Mouse (Mus musculus): ENCODE measurements around the gene Gm21973. TPM values are rescaled to one million over a fixed set of nuclear protein-coding genes. Genes with fewer than 3 reads are reported as not detected.

Gene Gm21973
- polyA plus RNA-seq, 1 experiment: not detected

DNA sequence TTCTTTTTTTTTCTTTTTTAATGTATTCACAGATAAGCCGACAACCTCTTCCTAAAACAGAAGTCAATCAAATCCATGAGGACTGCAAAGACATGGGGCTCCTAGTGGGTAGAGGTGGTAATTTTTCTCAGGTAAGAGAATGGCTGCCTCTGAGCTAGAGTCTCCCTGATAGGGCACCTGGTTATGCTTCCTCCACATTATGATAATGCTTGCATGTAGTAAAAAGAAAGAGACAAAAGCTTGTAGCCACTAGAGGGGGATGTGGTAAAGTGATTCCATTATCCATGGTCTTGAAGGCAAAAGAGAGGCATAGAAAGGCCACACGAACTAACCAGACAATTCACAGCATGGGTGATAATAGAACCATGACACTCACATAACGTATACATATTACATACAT lies 75.2 kb downstream of the Gm21973 start:
- Histone ChIP-seq H3K4me1 (ENCODE audit: control insufficient read depth, insufficient read depth, low read length) (no peaks in the 10 kb centered on the region), H3K4me3 (replicated peaks; ENCODE audit: insufficient read depth, low read depth, low read length) (no peak overlapping the region), H3K27me3 (ENCODE audit: control insufficient read depth, insufficient read depth, low read length) (no peaks in the 10 kb centered on the region), H3K27ac (ENCODE audit: insufficient read depth, low read length) (no peak overlapping the region)
- TF ChIP-seq CTCF (IDR thresholded peaks at IDR 0.05; ENCODE audit: borderline replicate concordance, insufficient read depth, low read depth, low read length): no peak
- no peak for TF ChIP-seq POLR2A (IDR thresholded peaks at IDR 0.05; ENCODE audit: borderline replicate concordance, insufficient read depth, low read length)
- no peak for DNase-seq
- 34% methylated on average over 3 of the region's 3 CpGs for WGBS

DNA sequence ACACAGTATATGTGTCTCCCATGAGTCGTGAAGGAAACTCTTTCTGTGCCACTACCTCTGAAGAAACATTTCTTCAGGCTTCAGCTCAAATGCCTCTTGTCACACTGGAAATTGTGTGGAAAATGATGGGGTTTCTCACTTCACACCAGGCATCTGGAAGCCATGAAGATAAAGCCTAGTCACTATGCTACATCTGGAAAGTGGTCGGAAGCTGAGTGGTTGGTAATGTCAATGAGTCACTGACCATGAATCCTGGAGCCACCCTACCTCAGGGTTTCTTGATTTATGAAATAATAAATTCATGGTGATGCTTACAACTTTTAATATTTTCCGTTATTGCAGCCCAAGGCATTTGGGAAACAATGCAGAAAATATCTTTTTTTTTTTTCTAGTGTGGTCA lies 84.7 kb downstream of the Gm21973 start:
- TF ChIP-seq POLR2A (IDR thresholded peaks at IDR 0.05; ENCODE audit: borderline replicate concordance, insufficient read depth, low read length) (no peak), CTCF (IDR thresholded peaks at IDR 0.05; ENCODE audit: borderline replicate concordance, insufficient read depth, low read depth, low read length) (no peak)
- H3K27ac ChIP-seq (ENCODE audit: insufficient read depth, low read length): no peak overlapping the region
- no peaks in the 10 kb centered on the region for H3K27me3 ChIP-seq (ENCODE audit: control insufficient read depth, insufficient read depth, low read length)
- DNase-seq: no peak
- H3K4me3 ChIP-seq (replicated peaks; ENCODE audit: insufficient read depth, low read depth, low read length): no peak overlapping the region
- no peaks in the 10 kb centered on the region for H3K4me1 ChIP-seq (ENCODE audit: control insufficient read depth, insufficient read depth, low read length)
- WGBS: 86% methylated on average over 3 of the region's 3 CpGs

DNA sequence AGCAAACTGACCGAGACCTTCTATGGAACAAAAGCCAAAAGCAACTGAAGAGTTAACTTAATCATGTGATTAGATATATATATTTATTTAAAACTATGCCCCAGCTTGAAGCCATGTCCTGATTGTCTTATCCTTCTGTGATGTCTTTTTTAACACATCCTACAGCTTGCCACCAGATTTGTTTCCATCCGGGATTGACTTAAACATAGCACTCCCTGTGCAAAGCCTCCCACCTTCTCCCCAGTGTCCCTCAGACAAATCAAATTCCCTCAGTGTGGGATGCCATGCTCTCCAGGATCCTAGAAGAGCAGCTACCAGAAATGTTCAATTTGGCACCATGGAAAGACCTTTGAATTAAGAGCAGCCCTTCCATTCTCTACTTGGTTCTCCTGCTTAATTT lies 85.7 kb downstream of the Gm21973 start:
- TF ChIP-seq POLR2A (IDR thresholded peaks at IDR 0.05; ENCODE audit: borderline replicate concordance, insufficient read depth, low read length): no peak
- no peak for TF ChIP-seq CTCF (IDR thresholded peaks at IDR 0.05; ENCODE audit: borderline replicate concordance, insufficient read depth, low read depth, low read length)
- Histone ChIP-seq H3K4me1 (ENCODE audit: control insufficient read depth, insufficient read depth, low read length) (no peaks in the 10 kb centered on the region), H3K27me3 (ENCODE audit: control insufficient read depth, insufficient read depth, low read length) (no peaks in the 10 kb centered on the region), H3K4me3 (replicated peaks; ENCODE audit: insufficient read depth, low read depth, low read length) (no peak overlapping the region), H3K27ac (ENCODE audit: insufficient read depth, low read length) (no peak overlapping the region)
- WGBS: 73% methylated on average over 2 of the region's 2 CpGs
- no peak for DNase-seq

DNA sequence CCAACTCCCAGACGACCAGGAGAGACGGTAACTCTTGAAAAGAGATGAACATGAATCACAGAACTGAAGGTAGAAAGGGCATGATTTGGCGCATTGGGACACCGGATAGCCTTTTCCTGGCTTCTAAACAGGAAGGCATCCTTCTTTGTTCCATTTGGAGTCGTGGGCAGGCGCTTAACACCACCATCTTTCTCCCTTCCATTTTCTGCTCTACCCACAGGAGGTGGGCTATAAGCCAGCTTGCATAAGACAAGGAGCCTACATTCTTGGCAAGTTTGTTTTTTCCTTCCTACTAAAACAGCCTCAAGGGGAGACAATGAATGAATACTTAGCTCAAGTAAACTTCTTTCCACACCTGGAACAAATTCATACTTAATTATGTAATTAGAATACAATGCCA lies 88.5 kb downstream of the Gm21973 start:
- no peaks in the 10 kb centered on the region for H3K4me1 ChIP-seq (ENCODE audit: control insufficient read depth, insufficient read depth, low read length)
- WGBS: 68% methylated on average over 6 of the region's 6 CpGs
- no peak for DNase-seq
- no peak for TF ChIP-seq POLR2A (IDR thresholded peaks at IDR 0.05; ENCODE audit: borderline replicate concordance, insufficient read depth, low read length)
- TF ChIP-seq CTCF (IDR thresholded peaks at IDR 0.05; ENCODE audit: borderline replicate concordance, insufficient read depth, low read depth, low read length): no peak
- no peak overlapping the region for H3K4me3 ChIP-seq (replicated peaks; ENCODE audit: insufficient read depth, low read depth, low read length)
- H3K27ac ChIP-seq (ENCODE audit: insufficient read depth, low read length): no peak overlapping the region
- H3K27me3 ChIP-seq (ENCODE audit: control insufficient read depth, insufficient read depth, low read length): no peaks in the 10 kb centered on the region

DNA sequence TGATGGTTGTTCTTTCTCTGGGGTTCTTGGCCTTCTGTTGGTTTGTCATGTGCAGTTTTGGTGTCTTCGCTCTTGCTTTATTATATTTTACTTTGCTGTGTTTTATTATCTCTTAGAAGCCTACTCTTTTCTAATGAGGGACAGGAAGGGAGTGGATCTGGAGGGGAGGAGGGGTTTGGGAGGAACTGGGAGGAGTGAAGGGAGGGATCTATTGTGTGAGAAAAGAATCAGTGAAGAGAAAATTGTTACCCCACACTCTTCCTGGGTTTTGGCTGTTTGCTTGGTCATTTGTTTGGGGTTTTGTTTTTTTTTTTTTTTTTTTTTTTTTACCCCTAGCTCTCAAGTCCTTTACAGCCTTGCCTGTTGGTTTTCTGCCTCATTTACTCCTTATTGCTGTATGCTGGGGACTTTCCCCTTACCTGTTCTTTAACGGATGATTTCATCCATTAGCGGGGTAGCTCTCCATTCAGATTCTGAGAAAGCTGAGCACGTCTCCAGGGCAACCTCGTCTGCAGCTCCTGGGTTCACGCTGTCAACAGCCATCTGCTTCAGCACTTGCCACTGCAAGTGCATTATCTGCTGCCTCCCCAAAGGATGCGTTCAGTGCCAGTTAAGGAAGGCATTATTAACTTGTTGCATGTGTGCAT lies 96.1 kb downstream of the Gm21973 start:
- Histone ChIP-seq H3K27me3 (ENCODE audit: control insufficient read depth, insufficient read depth, low read length) (no peaks in the 10 kb centered on the region), H3K4me1 (ENCODE audit: control insufficient read depth, insufficient read depth, low read length) (no peaks in the 10 kb centered on the region; the same call in 1 of the 2 replicates), H3K27ac (ENCODE audit: insufficient read depth, low read length) (no peak overlapping the region), H3K4me3 (replicated peaks; ENCODE audit: insufficient read depth, low read depth, low read length) (no peak overlapping the region)
- WGBS: 16% methylated on average over 7 of the region's 7 CpGs
- TF ChIP-seq CTCF (IDR thresholded peaks at IDR 0.05; ENCODE audit: borderline replicate concordance, insufficient read depth, low read depth, low read length) (no peak), POLR2A (IDR thresholded peaks at IDR 0.05; ENCODE audit: borderline replicate concordance, insufficient read depth, low read length) (no peak)
- no peak for DNase-seq

DNA sequence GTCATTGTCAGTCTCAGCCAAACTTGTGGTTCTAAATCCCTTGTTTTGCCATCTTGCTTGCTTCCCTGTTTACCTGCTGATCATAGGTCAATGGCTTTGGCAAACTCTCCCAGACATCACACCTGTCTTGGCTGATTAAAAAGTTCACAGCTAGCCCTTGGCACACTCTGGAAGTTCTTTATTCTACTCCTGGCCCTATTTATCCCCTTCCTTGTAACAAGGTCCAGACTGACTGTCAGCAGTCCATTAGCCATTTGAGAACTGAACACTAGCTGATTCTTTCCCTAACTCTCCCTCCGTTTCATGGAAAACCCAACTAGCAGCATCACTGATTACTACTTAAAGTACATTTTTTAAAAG lies 96.6 kb downstream of the Gm21973 start:
- no peaks in the 10 kb centered on the region for H3K27me3 ChIP-seq (ENCODE audit: control insufficient read depth, insufficient read depth, low read length)
- 2% methylated on average over 1 of the region's 1 CpGs for WGBS
- TF ChIP-seq POLR2A (IDR thresholded peaks at IDR 0.05; ENCODE audit: borderline replicate concordance, insufficient read depth, low read length): no peak
- no peak for TF ChIP-seq CTCF (IDR thresholded peaks at IDR 0.05; ENCODE audit: borderline replicate concordance, insufficient read depth, low read depth, low read length)
- H3K4me1 ChIP-seq (ENCODE audit: control insufficient read depth, insufficient read depth, low read length): no peaks in the 10 kb centered on the region; the same call in 1 of the 2 replicates
- no peak for DNase-seq
- H3K4me3 ChIP-seq (replicated peaks; ENCODE audit: insufficient read depth, low read depth, low read length): no peak overlapping the region
- H3K27ac ChIP-seq (ENCODE audit: insufficient read depth, low read length): no peak overlapping the region

Other genes with a start within 250 kb of the Gm21973 start
- 1.4 and 2.6 TPM in 2 replicates for gene Prlr, start 148.1 kb upstream of the Gm21973 start, polyA plus RNA-seq (2012; rRNA removed)
- gene Agxt2, start 33.2 kb downstream of the Gm21973 start, polyA plus RNA-seq (2012; rRNA removed): not detected in 2 replicates
- 17.6 and 19.2 TPM in 2 replicates for gene Dnajc21, start 145.1 kb downstream of the Gm21973 start, polyA plus RNA-seq (2012; rRNA removed)
- 12.7 and 13.3 TPM in 2 replicates for gene Brix1, start 160.6 kb downstream of the Gm21973 start, polyA plus RNA-seq (2012; rRNA removed)
- 15.2 and 15.9 TPM in 2 replicates for gene Rad1, start 160.6 kb downstream of the Gm21973 start, polyA plus RNA-seq (2012; rRNA removed)
- gene Ttc23l, start 233.3 kb downstream of the Gm21973 start, polyA plus RNA-seq (2012; rRNA removed): not detected in 2 replicates

All from cerebellum, adult 2 months (tissue).